Mouse (Mus musculus): ENCODE measurements at regions not wholly inside any gene's neighbourhood (a gene's known extent, or its start where the extent isn't known, plus 50 kb on each side); places are given as distances from the start of the nearest gene placed in this dataset.

DNA sequence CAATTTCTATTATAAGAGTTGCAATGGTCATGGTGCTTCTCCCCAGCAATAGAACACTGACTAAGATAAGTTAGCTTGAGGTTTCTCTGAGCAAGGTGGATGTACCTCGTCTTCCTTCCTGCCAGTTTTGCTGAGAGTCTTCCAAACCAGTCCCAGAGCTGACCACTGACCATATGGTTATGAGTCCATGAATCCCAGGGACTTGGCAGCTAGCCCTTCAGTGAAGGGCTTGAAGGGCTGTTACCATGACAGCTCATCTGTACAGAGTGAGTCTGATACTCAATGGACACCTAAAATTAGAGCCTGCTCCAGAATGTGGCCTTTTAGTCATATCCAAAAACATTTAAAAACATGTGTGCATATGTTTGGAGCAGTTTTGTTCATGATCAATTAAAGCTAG is 297.5 kb upstream of the Thsd7b start:
- no peak for DNase-seq (ENCODE audit: low spot score in 2 of 2)

DNA sequence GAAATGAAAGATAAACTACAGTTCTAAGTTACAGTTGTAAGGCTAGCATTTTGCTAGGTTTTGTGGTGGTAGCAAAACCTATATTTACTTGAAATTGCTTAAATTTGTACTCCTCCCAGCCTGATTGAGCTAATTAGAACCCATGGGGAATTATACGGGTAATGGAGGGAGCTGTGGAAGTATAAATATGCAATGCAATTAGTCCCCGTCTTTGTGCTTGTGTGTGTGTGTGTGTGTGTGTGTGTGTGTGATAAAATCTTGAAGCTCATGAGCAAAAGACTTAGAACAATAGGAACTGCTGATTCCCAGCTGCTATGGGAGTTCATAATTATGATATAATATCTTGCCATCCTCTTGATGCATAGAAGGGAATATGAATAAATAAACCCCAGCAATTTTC is 321.7 kb upstream of the Thsd7b start:
- DNase-seq (ENCODE audit: low spot score in 2 of 2), result no peak

DNA sequence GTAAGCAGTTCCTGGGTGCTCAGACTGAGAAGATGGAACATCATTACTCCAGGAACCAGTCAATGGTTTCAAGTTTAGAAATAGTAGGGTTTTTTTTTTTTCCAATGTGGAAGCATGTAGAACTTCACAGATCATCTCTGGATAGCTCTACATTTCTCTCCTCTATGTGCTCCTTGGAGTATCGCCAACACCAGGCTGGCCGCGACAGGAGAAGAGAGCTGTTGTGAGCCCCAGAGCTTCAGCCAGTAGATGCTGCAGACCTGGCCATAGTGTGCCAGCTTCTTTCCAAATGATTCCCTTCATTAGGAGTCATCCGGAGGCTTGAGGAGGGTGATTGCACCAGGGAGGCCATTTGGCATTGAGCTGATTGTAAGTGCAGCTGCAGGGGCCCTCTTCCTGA is 322.6 kb upstream of the Thsd7b start:
- no peak for DNase-seq (ENCODE audit: low spot score in 2 of 2)

DNA sequence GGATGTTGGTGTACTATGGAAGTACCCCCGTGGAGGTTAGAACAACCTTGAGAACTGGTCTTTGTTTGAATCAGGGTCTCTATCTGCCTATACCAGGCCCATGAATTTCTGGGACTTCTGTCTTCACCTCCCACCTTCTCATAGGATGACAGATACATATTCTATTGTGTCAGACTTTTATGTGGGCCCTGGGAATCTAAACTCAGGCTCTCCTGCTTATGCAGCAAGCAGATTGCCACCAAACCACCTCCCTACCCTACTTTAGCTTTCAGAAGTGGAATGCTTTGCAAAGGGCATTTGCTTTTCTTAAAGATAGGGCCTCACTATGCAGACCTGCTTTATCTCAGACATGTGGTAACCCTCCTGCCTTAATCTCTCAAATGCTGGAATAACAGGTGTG is 322.7 kb upstream of the Cxcr4 start:
- no peak for DNase-seq (ENCODE audit: low spot score in 2 of 2)

DNA sequence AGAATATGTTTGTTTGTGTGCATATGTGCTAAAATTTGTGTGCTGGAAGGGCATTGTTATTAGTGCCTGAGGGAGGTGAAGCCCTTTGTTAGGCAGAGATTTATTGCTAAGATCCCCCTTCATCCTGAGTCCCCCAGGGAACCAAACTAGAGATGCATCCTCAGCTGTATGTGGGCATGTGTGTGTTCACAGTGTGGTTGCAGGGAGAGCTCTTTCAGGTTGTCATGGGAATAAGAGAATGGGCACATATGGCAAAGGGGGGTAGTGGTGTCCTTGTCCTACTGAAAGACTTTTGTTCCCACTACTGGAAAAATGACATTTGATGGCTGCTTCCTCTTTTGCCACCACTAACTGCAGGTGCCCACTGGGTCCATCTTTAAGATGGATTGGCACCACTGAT is 320.4 kb upstream of the Cxcr4 start:
- no peak for DNase-seq (ENCODE audit: low spot score in 2 of 2)

DNA sequence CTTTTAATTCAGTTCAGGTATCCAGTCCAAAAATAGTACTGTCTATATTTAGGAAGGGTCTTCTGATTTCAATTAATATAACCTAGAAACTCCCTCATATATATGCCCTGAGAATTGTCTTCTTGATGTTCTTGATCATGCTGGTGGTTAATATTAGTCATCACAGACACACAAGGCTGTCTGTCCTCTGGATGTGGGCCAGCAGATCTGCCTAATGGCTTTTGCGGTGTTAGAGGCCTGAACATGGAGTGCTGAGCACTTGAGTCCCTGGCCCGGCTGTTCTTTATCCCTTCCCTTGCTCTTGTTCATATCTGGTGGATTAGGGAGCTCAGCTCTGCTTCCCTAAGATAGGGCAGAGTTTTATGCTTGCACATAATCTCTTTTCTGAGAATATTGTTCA is 315.5 kb upstream of the Cxcr4 start:
- DNase-seq (ENCODE audit: low spot score in 2 of 2), result no peak

DNA sequence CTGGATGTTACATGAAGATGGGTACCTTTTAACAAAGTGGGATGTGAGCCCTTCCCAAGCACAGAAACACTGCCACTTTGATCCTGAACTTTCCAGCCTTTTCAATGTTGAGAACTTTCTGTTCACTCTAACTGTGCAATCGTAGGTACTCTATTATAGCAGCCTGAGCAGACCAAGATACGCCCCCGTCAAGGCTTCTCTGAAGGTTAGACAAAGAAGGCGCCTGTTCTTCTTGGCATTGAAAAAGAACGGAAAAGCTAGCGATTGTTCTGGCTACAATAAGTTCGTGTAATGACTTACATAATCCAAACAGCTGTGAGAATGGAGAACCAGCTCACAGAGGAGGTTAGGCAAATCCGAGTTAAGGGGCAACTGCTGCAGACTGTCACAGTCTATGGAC is 305.9 kb upstream of the Cxcr4 start:
- DNase-seq (ENCODE audit: low spot score in 2 of 2), result no peak

- no peak for DNase-seq (ENCODE audit: low spot score in 2 of 2)
Measured at GRCm38 (mm10) chr1:128894546-128894945, 302.5 kb upstream of the Cxcr4 start.

DNA sequence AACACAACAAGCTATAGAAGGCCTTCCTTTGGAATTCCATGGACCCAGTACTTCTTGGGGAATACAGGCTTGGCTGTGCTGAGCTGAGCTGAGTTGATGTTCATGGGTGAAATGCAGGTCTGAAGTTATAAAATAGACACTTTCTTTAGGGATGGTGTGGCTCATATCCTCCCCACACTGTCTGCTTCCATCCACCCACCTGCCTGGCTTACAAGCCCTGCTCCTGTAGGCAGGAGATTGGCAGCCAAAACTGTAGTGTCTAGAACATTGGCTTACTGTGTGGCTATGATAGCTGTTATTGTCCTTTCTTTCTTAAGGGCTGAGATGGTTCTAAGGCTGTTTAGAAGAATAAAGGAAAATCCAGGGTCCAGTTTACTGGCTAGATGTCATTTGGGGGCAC is 286.2 kb upstream of the Cxcr4 start:
- no peak for DNase-seq (ENCODE audit: low spot score in 2 of 2)

DNA sequence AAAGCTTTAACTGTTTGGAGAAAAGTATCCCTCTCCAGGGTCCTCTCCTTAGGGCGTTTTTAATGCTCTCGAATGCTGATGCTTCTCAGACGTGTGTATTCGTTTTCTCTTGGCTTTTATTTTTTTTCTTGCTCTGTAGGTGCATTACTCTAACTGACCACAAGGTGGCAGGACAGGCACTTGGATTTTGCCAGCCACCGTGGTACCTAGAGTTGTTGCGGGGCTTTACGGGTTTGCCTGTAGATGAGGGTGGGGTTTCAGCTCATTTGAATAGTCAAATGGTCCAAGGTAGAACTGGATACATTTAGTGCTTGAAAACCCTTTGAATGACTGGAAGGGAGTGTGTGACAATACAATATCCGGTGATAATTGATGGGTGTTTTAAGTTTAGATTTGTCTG is 283.2 kb upstream of the Cxcr4 start:
- DNase-seq (ENCODE audit: low spot score in 2 of 2), result peak in 1 of 2 experiments; percentile 4

DNA sequence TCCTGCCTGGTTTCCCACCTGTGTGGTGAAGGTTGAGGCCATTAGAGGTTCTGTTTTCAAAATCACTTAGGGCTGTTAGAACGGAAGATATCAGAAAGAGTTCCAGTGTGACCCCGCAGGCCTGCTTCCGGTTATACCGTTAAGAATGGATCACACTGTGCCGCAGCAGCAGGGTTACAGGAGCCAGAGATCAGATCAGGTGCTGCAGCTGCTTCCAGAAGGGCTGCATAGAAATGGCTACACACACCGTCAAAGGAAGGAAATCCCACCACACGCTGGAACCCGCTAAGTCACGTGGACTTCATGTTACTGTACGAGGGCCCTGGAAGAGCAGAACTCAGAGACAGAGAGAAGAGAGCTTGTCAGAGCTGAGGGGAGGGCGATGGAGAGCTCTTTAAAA is 282.1 kb upstream of the Cxcr4 start:
- DNase-seq (ENCODE audit: low spot score in 2 of 2), result no peak

- DNase-seq (ENCODE audit: low spot score in 2 of 2), result no peak
Measured at GRCm38 (mm10) chr1:128868761-128869160, 276.7 kb upstream of the Cxcr4 start.

GRCm38 (mm10) chr1:128860537-128860936 is 268.4 kb upstream of the Cxcr4 start:
- no peak for DNase-seq (ENCODE audit: low spot score in 2 of 2)

GRCm38 (mm10) chr1:128860094-128860493 is 268.0 kb upstream of the Cxcr4 start:
- DNase-seq (ENCODE audit: low spot score in 2 of 2), result no peak

GRCm38 (mm10) chr1:128858661-128859060 is 266.6 kb upstream of the Cxcr4 start:
- DNase-seq (ENCODE audit: low spot score in 2 of 2), result no peak

DNA sequence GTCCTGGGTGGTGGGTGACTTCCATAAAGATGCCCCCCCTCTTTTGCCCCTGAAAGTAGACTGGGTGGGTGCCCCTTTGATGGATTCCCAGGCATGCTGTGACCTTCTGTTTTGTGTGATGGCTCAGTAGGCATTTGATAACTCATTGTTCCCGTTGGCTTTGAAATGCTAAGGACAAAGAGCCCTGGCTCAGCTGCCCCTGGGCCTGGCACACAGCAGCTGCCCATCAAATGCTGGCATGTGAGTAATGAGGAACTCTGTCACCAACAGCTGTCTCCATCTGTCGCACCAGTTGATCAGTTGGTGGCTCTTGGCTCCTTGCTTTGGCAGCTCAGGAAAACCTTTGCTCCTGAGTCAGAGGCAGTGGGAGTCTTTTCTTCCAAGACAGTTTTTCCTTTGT is 264.8 kb upstream of the Cxcr4 start:
- DNase-seq (ENCODE audit: low spot score in 2 of 2), result no peak

- no peak for DNase-seq (ENCODE audit: low spot score in 2 of 2)
Measured at GRCm38 (mm10) chr1:128854649-128855048, 262.6 kb upstream of the Cxcr4 start.

DNA sequence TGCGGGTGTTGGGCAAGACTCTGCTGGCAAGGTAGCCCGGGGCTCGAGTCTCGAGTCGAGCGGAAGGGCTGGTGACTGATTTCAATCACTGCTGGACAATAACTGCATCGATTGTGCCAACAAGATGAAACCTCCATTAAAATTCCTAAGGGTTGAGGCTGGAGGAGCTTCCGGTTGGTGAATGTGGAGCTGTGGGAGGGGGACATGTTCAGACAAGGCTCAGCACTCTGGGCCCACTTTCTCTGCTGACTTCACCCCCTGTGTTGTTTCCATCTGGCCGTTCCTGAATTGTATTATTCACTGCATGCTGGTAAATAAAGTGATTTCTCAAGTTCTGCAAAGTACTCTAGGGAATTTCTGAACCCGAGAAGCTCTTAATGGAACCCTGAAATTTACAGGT is 261.2 kb upstream of the Cxcr4 start:
- no peak for DNase-seq (ENCODE audit: low spot score in 2 of 2)

DNA sequence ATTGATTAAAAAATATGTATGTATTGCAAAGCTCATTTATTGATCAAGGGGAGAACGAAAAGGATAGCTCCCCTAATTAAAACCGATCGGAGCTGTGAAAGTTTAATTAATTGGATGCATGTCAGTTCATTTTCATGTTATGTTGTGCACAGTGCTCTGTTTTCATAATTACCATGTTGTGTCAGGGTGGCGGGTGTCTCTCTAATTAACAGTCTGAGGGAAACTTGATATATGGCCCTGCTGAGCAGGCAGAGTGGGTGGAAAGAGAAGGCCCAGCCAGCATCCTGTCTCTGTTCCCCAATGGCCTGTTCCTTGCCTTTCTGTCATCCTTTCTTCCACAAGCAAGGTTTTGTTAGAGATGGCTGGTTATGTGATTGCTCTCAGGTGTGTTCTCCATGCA is 245.3 kb upstream of the Cxcr4 start:
- no peak for DNase-seq (ENCODE audit: low spot score in 2 of 2)

DNA sequence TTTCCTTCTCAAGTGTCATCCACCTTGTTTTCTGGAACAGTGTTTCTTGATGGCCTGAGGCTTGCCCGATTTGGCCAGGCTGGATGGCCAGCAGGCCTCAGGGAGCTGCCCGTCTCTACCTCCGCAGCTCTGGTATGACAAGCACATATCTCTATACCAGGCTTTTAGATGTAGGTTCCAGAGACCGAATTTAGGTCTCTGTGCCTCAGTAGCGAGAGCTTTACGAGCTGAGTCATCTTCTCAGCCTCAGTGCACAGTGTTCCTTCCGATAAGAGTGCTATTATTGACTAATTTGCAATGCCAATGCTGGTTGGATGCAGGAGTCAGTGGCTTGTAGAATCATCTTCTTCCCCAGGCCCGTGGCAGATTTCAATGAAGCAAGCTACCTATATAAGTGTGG is 243.4 kb upstream of the Cxcr4 start:
- no peak for DNase-seq (ENCODE audit: low spot score in 2 of 2)

- DNase-seq (ENCODE audit: low spot score in 2 of 2), result no peak
Measured at GRCm38 (mm10) chr1:128833096-128833715, 241.1 kb upstream of the Cxcr4 start.

- peak; percentile 67 to 69 for DNase-seq (ENCODE audit: low spot score in 2 of 2)
Measured at GRCm38 (mm10) chr1:128832201-128832883, 240.2 kb upstream of the Cxcr4 start.

DNA sequence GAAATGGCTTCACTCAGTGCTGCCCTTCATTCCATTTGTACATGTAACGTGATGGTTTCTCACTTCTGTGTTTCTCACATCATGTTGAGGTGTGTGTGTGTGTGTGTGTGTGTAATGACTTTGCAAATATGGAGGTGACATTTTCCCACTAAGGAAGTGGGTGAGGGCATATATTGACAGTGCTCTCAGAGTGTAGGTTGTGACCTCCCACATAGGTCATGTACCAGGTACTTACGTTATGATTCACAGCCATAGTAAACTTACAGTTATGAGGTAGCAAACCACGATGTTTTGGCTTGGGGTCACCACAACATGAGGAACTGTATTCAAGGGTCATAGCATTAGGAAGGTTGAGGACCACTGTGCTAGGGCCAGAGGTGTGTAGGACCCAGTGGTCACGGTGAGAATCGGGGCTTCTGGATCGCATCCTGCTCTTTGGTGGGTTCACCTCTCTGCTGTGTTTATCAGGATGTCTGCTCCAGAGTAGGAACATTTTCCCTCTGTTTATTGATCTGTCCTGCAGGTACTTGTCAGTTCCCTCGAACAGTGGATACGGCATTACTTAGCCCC is 238.7 kb upstream of the Cxcr4 start:
- DNase-seq (ENCODE audit: low spot score in 2 of 2), result no peak

GRCm38 (mm10) chr1:128829536-128829935 is 237.4 kb upstream of the Cxcr4 start:
- no peak for DNase-seq (ENCODE audit: low spot score in 2 of 2)
